Mouse (Mus musculus) hindbrain, embryonic 11.5 days (tissue): ENCODE measurements at regions not wholly inside any gene's neighbourhood (a gene's known extent, or its start where the extent isn't known, plus 50 kb on each side); places are given as distances from the start of the nearest gene placed in this dataset.

Source experiments
- ATAC-seq: fragments of 200-750 bp; cut with Nextera tagmentation; 2 replicates; pipeline ENCODE4 v1.8.0; 2017; ENCODE audit warnings: mild to moderate bottlenecking, moderate TSS enrichment, moderate library complexity; ENCODE audit not compliant: low FRiP score
- DNase-seq: peaks from one replicate; pipeline ENCODE4 v3.0.0-alpha.2; 2015; ENCODE audit warnings: low spot score
- H3K27ac ChIP-seq: fragments of 300-500 bp; sonication (generic); 2 replicates; pipeline ENCODE4 v1.5.1; 2014; ENCODE audit warnings: mild to moderate bottlenecking, low read depth, low read length
- H3K27me3 ChIP-seq: fragments of 300-500 bp; sonication (generic); 2 replicates; pipeline ENCODE4 v1.6.1; 2014; ENCODE audit warnings: mild to moderate bottlenecking, low read length, moderate library complexity, mixed read lengths; ENCODE audit not compliant: control insufficient read depth, insufficient read depth
- H3K36me3 ChIP-seq: fragments of 300-500 bp; sonication (generic); 2 replicates; pipeline ENCODE4 v1.6.1; 2014; ENCODE audit warnings: mild to moderate bottlenecking, low read length, moderate library complexity, mixed read lengths; ENCODE audit not compliant: control insufficient read depth, insufficient read depth
- H3K4me1 ChIP-seq: fragments of 300-500 bp; sonication (generic); replicated peaks from 2 replicates; pipeline ENCODE4 v1.6.1; 2014; ENCODE audit warnings: low read length, mixed read lengths; ENCODE audit not compliant: control insufficient read depth, insufficient read depth
- H3K4me2 ChIP-seq: fragments of 300-500 bp; sonication (generic); replicated peaks from 2 replicates; pipeline ENCODE4 v1.6.1; 2014; ENCODE audit warnings: mild to moderate bottlenecking, low read depth, low read length
- H3K4me3 ChIP-seq: fragments of 300-500 bp; sonication (generic); 2 replicates; pipeline ENCODE4 v1.5.1; 2014; ENCODE audit warnings: low read depth, low read length
- H3K9ac ChIP-seq: fragments of 300-500 bp; sonication (generic); 2 replicates; pipeline ENCODE4 v1.6.1; 2014; ENCODE audit warnings: low read depth, low read length
- H3K9me3 ChIP-seq: fragments of 300-500 bp; sonication (generic); 2 replicates; pipeline ENCODE4 v1.6.1; 2016; ENCODE audit warnings: low read length; ENCODE audit not compliant: control insufficient read depth
- WGBS: fragments of 180-500 bp; shearing (Covaris S2); extraction: QIAGEN DNeasy Blood & Tissue Kit; methylation state at CpG from one replicate; pipeline ENCODE4 v1.1.7; 2014; 5-methylcytosine and 5-hydroxymethylcytosine counted together

GRCm38 (mm10) chr6:50808811-50809668, 154.8 kb upstream of the Npvf start:
- Histone ChIP-seq H3K27ac (peak overlapping the region; percentile 56; the same call in 1 of the 2 replicates), H3K4me3 (no peak overlapping the region), H3K4me1 (peaks cover 7% of the 10 kb centered on the region; the same call in 1 of the 2 replicates), H3K9me3 (no peaks in the 10 kb centered on the region), H3K4me2 (no peak overlapping the region), H3K27me3 (no peaks in the 10 kb centered on the region), H3K36me3 (no peaks in the 10 kb centered on the region), H3K9ac (no peak overlapping the region)
- DNase-seq (no peak), ATAC-seq (no peak)
- 49% methylated on average over 24 of the region's 24 CpGs for WGBS

- Histone ChIP-seq H3K9ac (no peak overlapping the region), H3K4me1 (peaks cover 7% of the 10 kb centered on the region; the same call in 1 of the 2 replicates), H3K4me2 (no peak overlapping the region), H3K4me3 (no peak overlapping the region), H3K9me3 (no peaks in the 10 kb centered on the region), H3K36me3 (no peaks in the 10 kb centered on the region), H3K27me3 (no peaks in the 10 kb centered on the region), H3K27ac (peak overlapping the region; percentile 56)
- ATAC-seq = 0 out of 2 replicates have a peak, but pooled peaks have one; percentile 19
- DNase-seq = peak; percentile 40
- whole genome bisulfite sequencing = 31% methylated on average over 4 of the region's 4 CpGs
Measured at GRCm38 (mm10) chr6:50809669-50809983, 155.4 kb upstream of the Npvf start.

- H3K9ac ChIP-seq = no peak overlapping the region
- no peak overlapping the region for H3K4me2 ChIP-seq
- no peaks in the 10 kb centered on the region for H3K36me3 ChIP-seq
- no peak for DNase-seq
- no peak overlapping the region for H3K4me3 ChIP-seq
- no peaks in the 10 kb centered on the region for H3K9me3 ChIP-seq
- no peaks in the 10 kb centered on the region for H3K27me3 ChIP-seq
- H3K27ac ChIP-seq = no peak overlapping the region
- peaks cover 2% of the 10 kb centered on the region; the same call in 1 of the 2 replicates for H3K4me1 ChIP-seq
- 46% methylated on average over 10 of the region's 10 CpGs for WGBS
- no peak for ATAC-seq
Measured at GRCm38 (mm10) chr6:50814936-50815500, 160.8 kb upstream of the Npvf start.

GRCm38 (mm10) chr6:50815579-50815978, 161.3 kb upstream of the Npvf start:
- H3K4me2 ChIP-seq = no peak overlapping the region
- no peaks in the 10 kb centered on the region for H3K9me3 ChIP-seq
- H3K4me1 ChIP-seq = peaks cover 2% of the 10 kb centered on the region; the same call in 1 of the 2 replicates
- H3K27me3 ChIP-seq = no peaks in the 10 kb centered on the region
- no peak overlapping the region for H3K4me3 ChIP-seq
- DNase-seq = no peak
- 85% methylated on average over 8 of the region's 8 CpGs for WGBS
- peak overlapping the region; percentile 14; the same call in 1 of the 2 replicates for H3K27ac ChIP-seq
- ATAC-seq = no peak
- no peaks in the 10 kb centered on the region for H3K36me3 ChIP-seq
- no peak overlapping the region for H3K9ac ChIP-seq

GRCm38 (mm10) chr6:50817430-50817829, 163.2 kb upstream of the Npvf start:
- H3K4me3 ChIP-seq = no peak overlapping the region
- DNase-seq (no peak), ATAC-seq (no peak)
- no peaks in the 10 kb centered on the region for H3K9me3 ChIP-seq
- H3K27ac ChIP-seq = peak overlapping the region; percentile 27; the same call in 1 of the 2 replicates
- H3K9ac ChIP-seq = no peak overlapping the region
- no peaks in the 10 kb centered on the region for H3K36me3 ChIP-seq
- H3K4me2 ChIP-seq = no peak overlapping the region
- whole genome bisulfite sequencing = 77% methylated on average over 10 of the region's 10 CpGs
- peaks cover 4% of the 10 kb centered on the region; the same call in 1 of the 2 replicates for H3K4me1 ChIP-seq
- H3K27me3 ChIP-seq = no peaks in the 10 kb centered on the region

GRCm38 (mm10) chr6:50818433-50818832, 164.2 kb upstream of the Npvf start:
- H3K4me3 ChIP-seq = no peak overlapping the region
- ATAC-seq = no peak
- H3K27me3 ChIP-seq = no peaks in the 10 kb centered on the region
- no peak for DNase-seq
- no peak overlapping the region for H3K27ac ChIP-seq
- 88% methylated on average over 5 of the region's 5 CpGs for WGBS
- no peaks in the 10 kb centered on the region for H3K9me3 ChIP-seq
- H3K4me1 ChIP-seq = peaks cover 6% of the 10 kb centered on the region
- no peak overlapping the region for H3K4me2 ChIP-seq
- no peak overlapping the region for H3K9ac ChIP-seq
- no peaks in the 10 kb centered on the region for H3K36me3 ChIP-seq

GRCm38 (mm10) chr6:50818891-50819541, 164.8 kb upstream of the Npvf start:
- DNase-seq = no peak
- peaks cover 10% of the 10 kb centered on the region for H3K4me1 ChIP-seq
- no peak overlapping the region for H3K27ac ChIP-seq

GRCm38 (mm10) chr6:50821401-50822235, 167.4 kb upstream of the Npvf start:
- peak; percentile 63 for DNase-seq
- peak overlapping the region; percentile 91 for H3K27ac ChIP-seq
- H3K4me2 ChIP-seq = 0 out of 2 replicates have a peak overlapping the region, but pooled peaks have one; percentile 2
- 35% methylated on average over 12 of the region's 12 CpGs for WGBS
- H3K27me3 ChIP-seq = no peaks in the 10 kb centered on the region
- H3K9ac ChIP-seq = no peak overlapping the region
- peaks cover 10% of the 10 kb centered on the region for H3K4me1 ChIP-seq
- ATAC-seq = peak; percentile 66
- H3K36me3 ChIP-seq = no peaks in the 10 kb centered on the region
- no peaks in the 10 kb centered on the region for H3K9me3 ChIP-seq
- H3K4me3 ChIP-seq = no peak overlapping the region

More at GRCm38 (mm10) chr6:50818891-50819541, 164.8 kb upstream of the Npvf start:
- ATAC-seq = no peak
- Histone ChIP-seq H3K36me3 (no peaks in the 10 kb centered on the region), H3K27me3 (no peaks in the 10 kb centered on the region), H3K9me3 (no peaks in the 10 kb centered on the region), H3K9ac (no peak overlapping the region), H3K4me3 (no peak overlapping the region), H3K4me2 (no peak overlapping the region)
- WGBS = 66% methylated on average over 10 of the region's 10 CpGs
